Mouse (Mus musculus) left cerebral cortex, postnatal 25 days (tissue): ENCODE data around the gene Krtap29-1. TPM values are rescaled to one million over a fixed set of nuclear protein-coding genes. Genes with fewer than 3 reads are reported as not detected.

Experiments used
- DNase-seq, 2 experiments: peaks; one replicate each; pipeline ENCODE4 v3.0.0; 2022; ENCODE audit warnings: low spot score in 2 of 2, mixed read lengths in 1 of 2
- intact Hi-C: fragments of 180-260 bp; cut with DNase I; formaldehyde crosslinking; loops from one replicate; pipeline ENCODE4 v1.15.1; 2025
- total RNA-seq, 2 experiments: library from RNA; stranded (reverse); gene quantifications; 2 replicates each; pipeline ENCODE4 v1.2.3; 2021

Gene Krtap29-1
- total RNA-seq, 2 experiments from 2014 or later: not detected

- no peak for DNase-seq
- intact Hi-C loops: no loop called here
Observed at GRCm38 (mm10) chr11:99965961-99966360, 12.9 kb downstream of the Krtap29-1 start.

DNA sequence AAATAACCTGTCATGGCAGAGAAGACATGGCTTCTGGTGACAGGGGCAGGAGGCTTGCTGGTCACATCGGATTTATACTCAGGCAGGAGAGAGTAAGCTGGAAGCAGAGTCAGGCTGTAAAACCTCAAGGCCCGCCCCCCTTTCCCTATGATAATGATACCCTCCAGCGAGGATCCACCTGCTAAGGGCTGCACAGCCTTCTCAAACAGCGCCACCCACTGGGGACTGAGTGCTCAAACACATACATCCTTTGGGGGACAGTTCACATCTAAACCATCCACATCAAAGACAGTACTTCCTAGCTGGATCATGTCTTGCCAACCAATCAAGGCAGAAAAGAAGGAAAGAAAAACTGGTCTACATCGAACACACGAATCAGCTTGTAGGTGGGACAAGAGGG is 14.6 kb downstream of the Krtap29-1 start:
- no peak for DNase-seq
- intact Hi-C loops: no loop called here

DNA sequence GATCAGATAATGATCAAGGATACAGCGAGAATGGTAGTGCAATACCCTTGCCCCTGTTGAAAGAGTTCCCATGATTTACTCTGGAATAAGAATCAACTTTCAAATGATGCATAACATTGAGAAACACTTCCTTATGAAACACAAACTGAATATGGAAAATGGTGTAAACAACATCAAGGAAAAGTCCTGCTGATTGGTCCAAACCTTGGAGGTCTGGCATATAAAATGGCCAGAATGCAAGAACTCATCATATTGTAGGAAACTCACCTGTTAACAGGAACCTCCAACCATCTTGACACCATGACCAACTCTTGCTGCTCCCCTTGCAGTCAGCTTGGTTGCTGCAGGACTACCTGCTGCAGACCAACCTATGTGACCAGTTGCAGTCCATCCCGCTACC is 30.7 kb downstream of the Krtap29-1 start, which contains the start of gene Krtap9-5:
Gene Krtap9-5, plus strand, starts transcription at position 301 of the 400 bp plus-strand sequence.
- DNase-seq: no peak

DNA sequence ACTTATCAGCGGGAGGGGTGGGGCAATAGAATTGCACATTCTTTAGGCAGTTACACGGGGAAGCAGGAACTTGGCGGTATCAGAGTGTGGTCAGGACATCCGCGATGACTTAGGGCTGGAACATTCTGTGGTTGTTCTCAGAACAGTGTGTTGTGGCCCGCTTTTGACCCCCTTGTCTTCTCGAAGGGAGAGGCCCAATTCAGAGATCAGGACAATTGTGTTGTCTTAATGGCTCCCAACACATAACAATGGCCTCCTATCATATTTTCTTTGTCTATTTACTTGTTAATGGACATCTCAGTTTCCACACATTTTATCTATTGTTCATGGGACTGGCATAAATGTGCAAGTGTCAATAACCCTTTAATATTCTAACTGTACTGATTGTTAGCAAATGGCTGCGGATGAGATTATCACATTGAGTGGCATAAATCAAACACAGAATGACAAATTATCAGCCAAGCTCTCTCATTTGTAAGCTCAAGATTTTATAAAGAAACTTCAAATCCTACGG is 41.0 kb downstream of the Krtap29-1 start:
- no peak for DNase-seq
- intact Hi-C loops: no loop called here

More for the DNA sequence above, 30.7 kb downstream of the Krtap29-1 start, which contains the start of gene Krtap9-5:
- intact Hi-C loops: no loop called here

DNA sequence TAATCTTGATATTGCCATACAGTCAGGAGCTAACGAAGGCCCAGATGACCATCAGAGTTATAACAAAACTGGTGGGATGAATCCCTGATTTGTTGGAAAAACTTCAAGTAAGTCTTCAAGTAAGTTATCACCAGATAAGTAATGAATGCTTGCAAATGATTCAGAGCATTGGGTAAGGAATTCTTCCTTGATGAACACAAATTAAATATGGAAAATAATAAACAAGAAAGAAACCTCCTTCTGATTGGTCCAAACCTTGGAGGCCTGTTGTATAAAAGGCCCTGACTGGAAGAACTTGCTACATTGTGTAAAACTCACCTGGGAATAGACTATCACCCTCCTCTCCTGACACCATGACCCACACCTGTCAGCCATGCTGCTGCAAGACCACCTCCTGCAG is 42.9 kb downstream of the Krtap29-1 start, which contains the start of gene Krtap31-2:
Gene Krtap31-2, plus strand, starts transcription at position 301 of the 400 bp plus-strand sequence.
- no peak for DNase-seq
- intact Hi-C loops: no loop called here

Other genes starting within 250 kb of the Krtap29-1 start
- gene Gm14180, start 244.8 kb downstream of the Krtap29-1 start, total RNA-seq: not detected
- not detected for gene Gm11595, start 206.1 kb downstream of the Krtap29-1 start, total RNA-seq
- not detected for gene Krtap4-8, start 198.3 kb downstream of the Krtap29-1 start, total RNA-seq
- gene Krtap4-9, start 193.9 kb downstream of the Krtap29-1 start, total RNA-seq: not detected
- gene Gm11596, start 185.6 kb downstream of the Krtap29-1 start, total RNA-seq: not detected
- not detected for gene Gm11569, start 180.1 kb downstream of the Krtap29-1 start, total RNA-seq
- gene Gm11554, start 174.6 kb downstream of the Krtap29-1 start, total RNA-seq: not detected
- not detected for gene Krtap4-13, start 169.2 kb downstream of the Krtap29-1 start, total RNA-seq
- gene Gm11564, start 163.4 kb downstream of the Krtap29-1 start, total RNA-seq: not detected
- not detected for gene 2300003K06Rik, start 141.0 kb downstream of the Krtap29-1 start, total RNA-seq
- gene Krtap4-16, start 127.4 kb downstream of the Krtap29-1 start, total RNA-seq: not detected
- gene Gm11568, start 121.1 kb downstream of the Krtap29-1 start, total RNA-seq: not detected
- not detected for gene Gm11559, start 114.6 kb downstream of the Krtap29-1 start, total RNA-seq
- gene Krtap9-1, start 105.7 kb downstream of the Krtap29-1 start, total RNA-seq: not detected
- not detected for gene Gm11567, start 99.9 kb downstream of the Krtap29-1 start, total RNA-seq
- not detected for gene Krtap31-1, start 71.1 kb downstream of the Krtap29-1 start, total RNA-seq
- not detected for gene Gm11565, start 64.3 kb downstream of the Krtap29-1 start, total RNA-seq
- not detected for gene Krtap31-2, start 42.8 kb downstream of the Krtap29-1 start, total RNA-seq
- gene Krtap9-5, start 30.6 kb downstream of the Krtap29-1 start, total RNA-seq: not detected
- gene Krtap16-1, start 7.5 kb upstream of the Krtap29-1 start, total RNA-seq: not detected
- gene Krtap17-1, start 14.9 kb upstream of the Krtap29-1 start, total RNA-seq: not detected
- not detected for gene Krt33a, start 37.2 kb upstream of the Krtap29-1 start, total RNA-seq
- gene Krt33b, start 50.8 kb upstream of the Krtap29-1 start, total RNA-seq: not detected
- not detected for gene Krt34, start 62.5 kb upstream of the Krtap29-1 start, total RNA-seq
- not detected for gene Krt31, start 71.5 kb upstream of the Krtap29-1 start, total RNA-seq
- gene Krt32, start 109.2 kb upstream of the Krtap29-1 start, total RNA-seq: not detected
- not detected for gene Krt35, start 117.2 kb upstream of the Krtap29-1 start, total RNA-seq
- gene Krt36, start 126.6 kb upstream of the Krtap29-1 start, total RNA-seq: not detected
- gene Krt13, start 142.5 kb upstream of the Krtap29-1 start, total RNA-seq: not detected
- gene Krt15, start 156.9 kb upstream of the Krtap29-1 start, total RNA-seq: not detected
- not detected for gene Krt19, start 169.6 kb upstream of the Krtap29-1 start, total RNA-seq
- 1 to 10 TPM; 3.7 to 4.3 TPM for gene Krt9, start 214.2 kb upstream of the Krtap29-1 start, total RNA-seq
- not detected for gene Krt14, start 228.5 kb upstream of the Krtap29-1 start, total RNA-seq